Mouse (Mus musculus): Measurements from ENCODE around the gene Lrba. TPM values are rescaled to one million over a fixed set of nuclear protein-coding genes. Genes with fewer than 3 reads are reported as not detected.

Lrba gene
- polyA plus RNA-seq, 1 experiment from 2014 or later = 8.8 TPM

- peak overlapping the region; percentile 46; the same call in 1 of the 2 replicates for H3K27ac ChIP-seq (ENCODE audit: low read depth, low read length)
- no peak overlapping the region for H3K4me3 ChIP-seq (ENCODE audit: low read depth, low read length)
- no peaks in the 10 kb centered on the region for H3K9me3 ChIP-seq (ENCODE audit: control insufficient read depth)
- TF ChIP-seq CTCF (IDR thresholded peaks at IDR 0.05; ENCODE audit: low read depth) = no peak
- no peaks in the 10 kb centered on the region for H3K27me3 ChIP-seq (replicated peaks; ENCODE audit: control insufficient read depth, insufficient read depth, low read length)
- peak overlapping the region; percentile 8; the same call in 1 of the 2 replicates for H3K9ac ChIP-seq (ENCODE audit: low read depth, low read length)
- WGBS = 50% methylated on average over 9 of the region's 9 CpGs
- no peaks in the 10 kb centered on the region for H3K36me3 ChIP-seq (ENCODE audit: control insufficient read depth, insufficient read depth)
- peak overlapping the region; percentile 44 for H3K4me2 ChIP-seq (replicated peaks; ENCODE audit: low read depth)
- H3K4me1 ChIP-seq (replicated peaks; ENCODE audit: control insufficient read depth, insufficient read depth, low read length) = no peaks in the 10 kb centered on the region
- no peak for ATAC-seq
Observed at GRCm38 (mm10) chr3:86725113-86725512, 500.6 kb downstream of the Lrba start.

- no peak overlapping the region for H3K4me2 ChIP-seq (replicated peaks; ENCODE audit: low read depth)
- no peaks in the 10 kb centered on the region for H3K4me1 ChIP-seq (replicated peaks; ENCODE audit: control insufficient read depth, insufficient read depth, low read length)
- no peak overlapping the region for H3K9ac ChIP-seq (ENCODE audit: low read depth, low read length)
- no peak overlapping the region for H3K4me3 ChIP-seq (ENCODE audit: low read depth, low read length)
- H3K27ac ChIP-seq (ENCODE audit: low read depth, low read length) = no peak overlapping the region
- no peaks in the 10 kb centered on the region for H3K27me3 ChIP-seq (replicated peaks; ENCODE audit: control insufficient read depth, insufficient read depth, low read length)
- H3K36me3 ChIP-seq (ENCODE audit: control insufficient read depth, insufficient read depth) = peaks cover 17% of the 10 kb centered on the region
- H3K9me3 ChIP-seq (ENCODE audit: control insufficient read depth) = no peaks in the 10 kb centered on the region
- ATAC-seq = no peak
- 79% methylated on average over 3 of the region's 3 CpGs for WGBS
- no peak for TF ChIP-seq CTCF (IDR thresholded peaks at IDR 0.05; ENCODE audit: low read depth)
Observed at GRCm38 (mm10) chr3:86738831-86739230, 514.4 kb downstream of the Lrba start.

GRCm38 (mm10) chr3:86739745-86740144 is 515.3 kb downstream of the Lrba start:
- Histone ChIP-seq H3K9me3 (ENCODE audit: control insufficient read depth) (no peaks in the 10 kb centered on the region), H3K4me3 (ENCODE audit: low read depth, low read length) (no peak overlapping the region), H3K27me3 (replicated peaks; ENCODE audit: control insufficient read depth, insufficient read depth, low read length) (no peaks in the 10 kb centered on the region), H3K27ac (ENCODE audit: low read depth, low read length) (no peak overlapping the region), H3K9ac (ENCODE audit: low read depth, low read length) (no peak overlapping the region), H3K4me1 (replicated peaks; ENCODE audit: control insufficient read depth, insufficient read depth, low read length) (no peaks in the 10 kb centered on the region), H3K4me2 (replicated peaks; ENCODE audit: low read depth) (no peak overlapping the region), H3K36me3 (ENCODE audit: control insufficient read depth, insufficient read depth) (peaks cover 20% of the 10 kb centered on the region)
- WGBS = 92% methylated on average over 4 of the region's 4 CpGs
- ATAC-seq = no peak
- TF ChIP-seq CTCF (IDR thresholded peaks at IDR 0.05; ENCODE audit: low read depth) = no peak

- WGBS = 69% methylated on average over 4 of the region's 4 CpGs
- TF ChIP-seq CTCF (IDR thresholded peaks at IDR 0.05; ENCODE audit: low read depth) = no peak
- no peaks in the 10 kb centered on the region for H3K4me1 ChIP-seq (replicated peaks; ENCODE audit: control insufficient read depth, insufficient read depth, low read length)
Observed at GRCm38 (mm10) chr3:86745348-86745747, 520.9 kb downstream of the Lrba start.

GRCm38 (mm10) chr3:86745769-86746512 is 521.5 kb downstream of the Lrba start:
- no peak for TF ChIP-seq CTCF (IDR thresholded peaks at IDR 0.05; ENCODE audit: low read depth)
- no peak overlapping the region for H3K4me2 ChIP-seq (replicated peaks; ENCODE audit: low read depth)
- no peak overlapping the region for H3K27ac ChIP-seq (ENCODE audit: low read depth, low read length)
- H3K9ac ChIP-seq (ENCODE audit: low read depth, low read length) = no peak overlapping the region
- H3K4me1 ChIP-seq (replicated peaks; ENCODE audit: control insufficient read depth, insufficient read depth, low read length) = no peaks in the 10 kb centered on the region
- H3K4me3 ChIP-seq (ENCODE audit: low read depth, low read length) = no peak overlapping the region
- 81% methylated on average over 10 of the region's 10 CpGs for WGBS
- H3K27me3 ChIP-seq (replicated peaks; ENCODE audit: control insufficient read depth, insufficient read depth, low read length) = no peaks in the 10 kb centered on the region
- no peak for ATAC-seq
- H3K9me3 ChIP-seq (ENCODE audit: control insufficient read depth) = no peaks in the 10 kb centered on the region
- H3K36me3 ChIP-seq (ENCODE audit: control insufficient read depth, insufficient read depth) = peaks cover 15% of the 10 kb centered on the region

More at GRCm38 (mm10) chr3:86745348-86745747, 520.9 kb downstream of the Lrba start:
- no peak overlapping the region for H3K4me3 ChIP-seq (ENCODE audit: low read depth, low read length)
- H3K4me2 ChIP-seq (replicated peaks; ENCODE audit: low read depth) = no peak overlapping the region
- no peaks in the 10 kb centered on the region for H3K27me3 ChIP-seq (replicated peaks; ENCODE audit: control insufficient read depth, insufficient read depth, low read length)
- H3K27ac ChIP-seq (ENCODE audit: low read depth, low read length) = no peak overlapping the region
- H3K9me3 ChIP-seq (ENCODE audit: control insufficient read depth) = no peaks in the 10 kb centered on the region
- H3K9ac ChIP-seq (ENCODE audit: low read depth, low read length) = no peak overlapping the region
- ATAC-seq = no peak
- H3K36me3 ChIP-seq (ENCODE audit: control insufficient read depth, insufficient read depth) = peaks cover 15% of the 10 kb centered on the region

GRCm38 (mm10) chr3:86750652-86751051 is 526.2 kb downstream of the Lrba start:
- TF ChIP-seq CTCF (IDR thresholded peaks at IDR 0.05; ENCODE audit: low read depth) = no peak
- H3K4me1 ChIP-seq (replicated peaks; ENCODE audit: control insufficient read depth, insufficient read depth, low read length) = no peaks in the 10 kb centered on the region
- H3K36me3 ChIP-seq (ENCODE audit: control insufficient read depth, insufficient read depth) = no peaks in the 10 kb centered on the region
- H3K9ac ChIP-seq (ENCODE audit: low read depth, low read length) = no peak overlapping the region; the same call in 1 of the 2 replicates
- no peak for ATAC-seq
- WGBS = 48% methylated on average over 7 of the region's 7 CpGs
- H3K27me3 ChIP-seq (replicated peaks; ENCODE audit: control insufficient read depth, insufficient read depth, low read length) = no peaks in the 10 kb centered on the region
- no peak overlapping the region for H3K4me3 ChIP-seq (ENCODE audit: low read depth, low read length)
- peak overlapping the region; percentile 36; the same call in 1 of the 2 replicates for H3K27ac ChIP-seq (ENCODE audit: low read depth, low read length)
- H3K4me2 ChIP-seq (replicated peaks; ENCODE audit: low read depth) = peak overlapping the region; percentile 37
- H3K9me3 ChIP-seq (ENCODE audit: control insufficient read depth) = no peaks in the 10 kb centered on the region
